Mouse (Mus musculus) liver, embryonic 13.5 days (tissue): ENCODE data around the gene Pank4. TPM values are rescaled to one million over a fixed set of nuclear protein-coding genes. Genes with fewer than 3 reads are reported as not detected.

ENCODE experiments used
- polyA plus RNA-seq: library from polyadenylated mRNA; unstranded; fragments of >200 nt; fragmentation: Nextera tagmentation; extraction: Ambion mirVana; gene quantifications from 2 replicates; pipeline ENCODE4 v1.2.1, GENCODE M21; 2015

Pank4 gene
- polyA plus RNA-seq, 1 experiment from 2014 or later, result 23.9 TPM

Other genes with a start within 250 kb of the Pank4 start
- 0.03 TPM in 1 of 2 replicates, not detected in the other for gene Ttc34, start 126.7 kb upstream of the Pank4 start, polyA plus RNA-seq
- 2.4 TPM in 2 replicates for gene Mmel1, start 94.5 kb upstream of the Pank4 start, polyA plus RNA-seq
- 9.0 and 9.2 TPM in 2 replicates for gene Fam213b, start 65.0 kb upstream of the Pank4 start, polyA plus RNA-seq
- gene Tnfrsf14, start 35.6 kb upstream of the Pank4 start, polyA plus RNA-seq, result 49.5 and 51.7 TPM in 2 replicates
- gene Hes5, start 3.2 kb upstream of the Pank4 start, polyA plus RNA-seq, result 0.08 and 0.23 TPM in 2 replicates
- gene Plch2, start 92.7 kb downstream of the Pank4 start, polyA plus RNA-seq, result 0.08 and 0.10 TPM in 2 replicates
- gene Pex10, start 102.9 kb downstream of the Pank4 start, polyA plus RNA-seq, result 8.5 and 8.9 TPM in 2 replicates
- gene Rer1, start 122.3 kb downstream of the Pank4 start, polyA plus RNA-seq, result 93.6 and 109 TPM in 2 replicates
- gene Morn1, start 122.5 kb downstream of the Pank4 start, polyA plus RNA-seq, result 1.7 and 1.9 TPM in 2 replicates